ENCODE assay signal across 9 mouse cellular contexts in the genomic region with DNA sequence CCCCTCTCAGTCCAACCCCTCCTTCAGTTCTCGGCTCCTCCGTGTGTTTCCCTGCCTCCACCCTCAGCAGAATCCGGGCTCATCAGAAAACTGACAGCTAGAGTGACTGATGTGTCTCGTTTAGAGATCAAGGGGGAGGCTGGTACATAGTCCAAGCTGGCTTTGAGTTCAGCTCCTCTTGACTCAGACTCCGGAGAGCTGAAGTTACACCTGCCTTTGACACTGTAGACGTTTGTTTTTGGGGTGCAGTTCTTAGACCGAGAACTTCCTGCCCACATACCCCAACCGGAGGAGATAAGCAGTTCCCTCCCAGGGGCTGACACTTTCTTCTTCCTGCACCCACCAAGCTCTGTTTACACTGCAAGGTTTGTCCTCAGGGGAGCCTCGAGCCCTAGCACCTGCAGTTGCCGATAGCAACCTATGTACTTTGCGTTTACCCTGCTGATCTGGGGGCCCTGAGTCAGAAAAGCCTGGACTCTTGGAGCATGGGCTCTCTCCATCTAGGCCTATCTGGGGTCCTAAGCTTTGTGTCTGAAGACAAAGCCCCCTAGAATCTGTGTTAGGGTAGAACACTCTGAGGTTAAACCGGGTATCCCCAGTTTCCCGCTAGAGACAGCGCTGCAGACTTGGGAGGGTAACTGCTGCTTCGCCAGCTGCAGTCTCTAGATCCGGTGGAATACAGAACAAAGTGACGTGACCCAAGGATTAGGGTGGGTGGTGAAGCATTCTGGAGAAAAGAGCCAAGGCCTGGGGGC. TPM values are rescaled to one million over a fixed set of nuclear protein-coding genes. Genes with fewer than 3 reads are reported as not detected.
DNase-seq lines count a peak whose midpoint lies in the region; ATAC-seq and TF ChIP-seq lines count a peak whose summit lies in the region.
"Had no signal": no experiment of that assay in that cellular context is flagged by ENCODE, and none has a peak within 500 bp of the region (broad histone marks: within the 10 kb centered on the region; RNA-seq: fewer than 3 reads in every experiment).

No protein-coding gene starts in this region.

- H3K4me2 ChIP-seq in heart, embryonic 16.5 days (ENCODE audit: low read depth, low read length), result peak overlapping the region; percentile 95
- H3K4me2 ChIP-seq in stomach, embryonic 14.5 days (replicated peaks; ENCODE audit: low read depth, low read length), result peak overlapping the region; percentile 77

- H3K9ac ChIP-seq in heart, embryonic 16.5 days (ENCODE audit: low read length), result peak overlapping the region; percentile 74
- H3K9ac ChIP-seq in stomach, embryonic 14.5 days (replicated peaks; ENCODE audit: low read depth, low read length), result peak overlapping the region; percentile 55

- H3K4me1 ChIP-seq in E14TG2a.4 (replicated peaks; ENCODE audit: low read depth, low read length), result peaks cover 75% of the 10 kb centered on the region
- peaks cover 27% of the 10 kb centered on the region for H3K4me1 ChIP-seq in heart, embryonic 16.5 days (ENCODE audit: control insufficient read depth, insufficient read depth, low read length)
- H3K4me1 ChIP-seq in limb, embryonic 10.5 days, result peaks cover 16% of the 10 kb centered on the region
- H3K4me1 ChIP-seq in midbrain, embryonic 10.5 days, result peaks cover 33% of the 10 kb centered on the region
- 0 out of 2 replicates have a peak, but pooled peaks cover 20% of the 10 kb centered on the region for H3K4me1 ChIP-seq in stomach, embryonic 14.5 days (ENCODE audit: control insufficient read depth, insufficient read depth, low read length)

- H3K27me3 ChIP-seq in E14TG2a.4 (ENCODE audit: insufficient read depth, low read length), result peaks cover 32% of the 10 kb centered on the region
- no peaks in the 10 kb centered on the region for H3K27me3 ChIP-seq in heart, embryonic 16.5 days (ENCODE audit: control insufficient read depth, insufficient read depth, low read length)
- peaks cover 53% of the 10 kb centered on the region for H3K27me3 ChIP-seq in limb, embryonic 10.5 days (ENCODE audit: low read depth, poor library complexity, severe bottlenecking)
- H3K27me3 ChIP-seq in midbrain, embryonic 10.5 days (ENCODE audit: low read depth, poor library complexity, severe bottlenecking), result peaks cover 54% of the 10 kb centered on the region
- H3K27me3 ChIP-seq in stomach, embryonic 14.5 days (ENCODE audit: control insufficient read depth, insufficient read depth, low read length), result no peaks in the 10 kb centered on the region

- no peaks in the 10 kb centered on the region for H3K9me3 ChIP-seq in E14TG2a.4 (ENCODE audit: low read length)
- no peaks in the 10 kb centered on the region for H3K9me3 ChIP-seq in heart, embryonic 16.5 days (replicated peaks; ENCODE audit: control insufficient read depth, low read length)
- H3K9me3 ChIP-seq in limb, embryonic 10.5 days (replicated peaks), result no peaks in the 10 kb centered on the region
- H3K9me3 ChIP-seq in midbrain, embryonic 10.5 days (replicated peaks), result no peaks in the 10 kb centered on the region
- H3K9me3 ChIP-seq in stomach, embryonic 14.5 days (ENCODE audit: control insufficient read depth, low read depth, low read length), result no peaks in the 10 kb centered on the region

- peak overlapping the region; percentile 34; the same call in 1 of the 2 replicates for H3K27ac ChIP-seq in heart, embryonic 16.5 days (ENCODE audit: low read length)
- peak overlapping the region; percentile 56 for H3K27ac ChIP-seq in limb, embryonic 10.5 days
- H3K27ac ChIP-seq in midbrain, embryonic 10.5 days (replicated peaks), result peak overlapping the region; percentile 86
- peak overlapping the region; percentile 59; the same call in 1 of the 2 replicates for H3K27ac ChIP-seq in stomach, embryonic 14.5 days (ENCODE audit: low read length)

- peak overlapping the region; percentile 85 for H3K4me3 ChIP-seq in E14TG2a.4 (replicated peaks; ENCODE audit: low read length)
- peak overlapping the region; percentile 73 for H3K4me3 ChIP-seq in heart, embryonic 16.5 days (ENCODE audit: low read length)
- peak overlapping the region; percentile 61 for H3K4me3 ChIP-seq in limb, embryonic 10.5 days
- peak overlapping the region; percentile 78 for H3K4me3 ChIP-seq in midbrain, embryonic 10.5 days
- H3K4me3 ChIP-seq in stomach, embryonic 14.5 days (ENCODE audit: low read depth, low read length), result peak overlapping the region; percentile 52

- ATAC-seq in heart, embryonic 16.5 days (replicated peaks; ENCODE audit: extremely low read depth, insufficient read depth, low FRiP score), result peak; percentile 33
- ATAC-seq in stomach, embryonic 14.5 days (ENCODE audit: insufficient number of reproducible peaks, insufficient read depth, low FRiP score, low read depth), result peak; percentile 50

- TF ChIP-seq CTCF in E14TG2a.4 (conservative IDR thresholded peaks at IDR 0.05; ENCODE audit: low read length), result no peak

- H3K36me3 ChIP-seq in E14TG2a.4 (ENCODE audit: insufficient read depth, low read length), result no peaks in the 10 kb centered on the region
- no peaks in the 10 kb centered on the region for H3K36me3 ChIP-seq in heart, embryonic 16.5 days (ENCODE audit: control insufficient read depth, insufficient read depth)
- H3K36me3 ChIP-seq in limb, embryonic 10.5 days, result no peaks in the 10 kb centered on the region
- no peaks in the 10 kb centered on the region for H3K36me3 ChIP-seq in midbrain, embryonic 10.5 days
- H3K36me3 ChIP-seq in stomach, embryonic 14.5 days (ENCODE audit: control insufficient read depth, insufficient read depth, low read length), result no peaks in the 10 kb centered on the region

- DNase-seq in c-Kit-positive CD71-negative TER-119-negative erythroid progenitor cells, embryonic 14.5 days (ENCODE audit: low read depth), result peak; percentile 56
- DNase-seq in limb, embryonic 10.5 days (ENCODE audit: low spot score), result no peak
- DNase-seq in midbrain, embryonic 10.5 days (ENCODE audit: low spot score), result peak; percentile 18
- DNase-seq in ovary, postnatal 36 days (ENCODE audit: low spot score), result no peak
- no peak for DNase-seq in gastrocnemius, postnatal 4 days (ENCODE audit: low spot score in 2 of 2)

- WGBS in heart, embryonic 16.5 days, result 5% methylated on average over 17 of the region's 17 CpGs
- 4% methylated on average over 17 of the region's 17 CpGs for WGBS in limb, embryonic 10.5 days
- WGBS in midbrain, embryonic 10.5 days, result 4% methylated on average over 17 of the region's 17 CpGs
- 2% methylated on average over 17 of the region's 17 CpGs for WGBS in stomach, embryonic 14.5 days

RNA-seq across cellular contexts. Expression of a gene that starts 1.1 kb away (rescaled TPM):
- polyA plus RNA-seq in heart, embryonic 16.5 days (2015; fragmentation: Nextera tagmentation; extraction: Ambion mirVana), result 14.1 and 15.4 TPM in 2 replicates
- polyA plus RNA-seq in limb, embryonic 10.5 days (2016; fragmentation: Nextera tagmentation; extraction: Ambion mirVana), result 3.4 and 3.6 TPM in 2 replicates
- 9.2 and 20.5 TPM in 2 replicates for polyA plus RNA-seq in midbrain, embryonic 10.5 days (2016; fragmentation: Nextera tagmentation; extraction: Ambion mirVana)
- 28.7 and 29.1 TPM in 2 replicates for polyA plus RNA-seq in stomach, embryonic 14.5 days (2014; fragmentation: Nextera tagmentation; extraction: Ambion mirVana)
- 10 to 100 TPM; 21.1 to 22.5 TPM for total RNA-seq in gastrocnemius, postnatal 4 days (2021)

RNA-seq across cellular contexts. Expression of a gene that starts 21.9 kb away (rescaled TPM):
- not detected in 2 replicates for polyA plus RNA-seq in heart, embryonic 16.5 days (2015; fragmentation: Nextera tagmentation; extraction: Ambion mirVana)
- polyA plus RNA-seq in limb, embryonic 10.5 days (2016; fragmentation: Nextera tagmentation; extraction: Ambion mirVana), result not detected in 2 replicates
- polyA plus RNA-seq in midbrain, embryonic 10.5 days (2016; fragmentation: Nextera tagmentation; extraction: Ambion mirVana), result 0.19 and 0.56 TPM in 2 replicates
- polyA plus RNA-seq in stomach, embryonic 14.5 days (2014; fragmentation: Nextera tagmentation; extraction: Ambion mirVana), result not detected in 2 replicates
- not detected for total RNA-seq in gastrocnemius, postnatal 4 days (2021)
- polyA plus RNA-seq: large intestine, adult 2 months had no signal

RNA-seq across cellular contexts. Expression of a gene that starts 58.9 kb away (rescaled TPM):
- 26.6 and 28.8 TPM in 2 replicates for polyA plus RNA-seq in heart, embryonic 16.5 days (2015; fragmentation: Nextera tagmentation; extraction: Ambion mirVana)
- 26.6 and 28.9 TPM in 2 replicates for polyA plus RNA-seq in limb, embryonic 10.5 days (2016; fragmentation: Nextera tagmentation; extraction: Ambion mirVana)
- polyA plus RNA-seq in midbrain, embryonic 10.5 days (2016; fragmentation: Nextera tagmentation; extraction: Ambion mirVana), result 35.6 and 38.6 TPM in 2 replicates
- 37.5 and 40.2 TPM in 2 replicates for polyA plus RNA-seq in stomach, embryonic 14.5 days (2014; fragmentation: Nextera tagmentation; extraction: Ambion mirVana)
- total RNA-seq in gastrocnemius, postnatal 4 days (2021), result 10 to 100 TPM; 26.2 to 28.9 TPM

Comparison
In these comparisons a context has a peak if more than half of its experiments do, and no peak if none do; other contexts are left out.
1. DNase-seq: peak in c-Kit-positive CD71-negative TER-119-negative erythroid progenitor cells, embryonic 14.5 days (single experiment) and midbrain, embryonic 10.5 days (single experiment); none in limb, embryonic 10.5 days (single experiment), ovary, postnatal 36 days (single experiment) and gastrocnemius, postnatal 4 days (0 of 2).
2. H3K27ac ChIP-seq: peak in every context shown above with its lines; median percentile 86 in midbrain, embryonic 10.5 days; 59 in stomach, embryonic 14.5 days; 56 in limb, embryonic 10.5 days; 34 in heart, embryonic 16.5 days.
3. Peak in every context shown above with its lines, with median percentiles within 50 percentile points of each other: H3K4me3 ChIP-seq.